Mouse (Mus musculus) kidney, embryonic 14.5 days (tissue): ENCODE measurements around the gene Ap4e1. TPM values are rescaled to one million over a fixed set of nuclear protein-coding genes. Genes with fewer than 3 reads are reported as not detected.
A peak's percentile ranks its signal among the peaks of the same experiment; 100 is the strongest.

Experiments used
- ATAC-seq: fragments of 200-750 bp; cut with Nextera tagmentation; 2 replicates; pipeline ENCODE4 v1.8.0; 2017; ENCODE audit warnings: moderate number of reproducible peaks, mild to moderate bottlenecking, moderate TSS enrichment, moderate library complexity; ENCODE audit not compliant: low FRiP score, low TSS enrichment
- H3K27ac ChIP-seq: fragments of 300-500 bp; sonication (generic); 2 replicates; pipeline ENCODE4 v1.5.1; 2014; ENCODE audit warnings: low read depth, mild to moderate bottlenecking, low read length, moderate library complexity, mixed read lengths
- H3K27me3 ChIP-seq: fragments of 300-500 bp; sonication (generic); 2 replicates; pipeline ENCODE4 v1.6.1; 2014; ENCODE audit warnings: mild to moderate bottlenecking, low read length; ENCODE audit not compliant: control insufficient read depth, insufficient read depth
- H3K36me3 ChIP-seq: fragments of 300-500 bp; sonication (generic); 2 replicates; pipeline ENCODE4 v1.6.1; 2014; ENCODE audit warnings: low read length, mixed read lengths; ENCODE audit not compliant: control insufficient read depth, insufficient read depth
- H3K4me1 ChIP-seq: fragments of 300-500 bp; sonication (generic); 2 replicates; pipeline ENCODE4 v1.6.1; 2014; ENCODE audit warnings: low read length, mixed read lengths; ENCODE audit not compliant: control insufficient read depth, insufficient read depth
- H3K4me2 ChIP-seq: fragments of 300-500 bp; sonication (generic); replicated peaks from 2 replicates; pipeline ENCODE4 v1.6.1; 2014; ENCODE audit warnings: low read depth, mild to moderate bottlenecking, low read length
- H3K4me3 ChIP-seq: fragments of 300-500 bp; sonication (generic); 2 replicates; pipeline ENCODE4 v1.5.1; 2014; ENCODE audit warnings: mild to moderate bottlenecking, low read length
- H3K9ac ChIP-seq: fragments of 300-500 bp; sonication (generic); 2 replicates; pipeline ENCODE4 v1.6.1; 2014; ENCODE audit warnings: low read depth, mild to moderate bottlenecking, low read length, moderate library complexity
- H3K9me3 ChIP-seq: fragments of 300-500 bp; sonication (generic); 2 replicates; pipeline ENCODE4 v1.6.1; 2016; ENCODE audit warnings: low read length; ENCODE audit not compliant: control insufficient read depth
- WGBS: fragments of 180-500 bp; shearing (Covaris S2); extraction: QIAGEN DNeasy Blood & Tissue Kit; methylation state at CpG from one replicate; pipeline ENCODE4 v1.1.7; 2014; 5-methylcytosine and 5-hydroxymethylcytosine counted together
- polyA plus RNA-seq: library from polyadenylated mRNA; unstranded; fragments of >200 nt; fragmentation: Nextera tagmentation; extraction: Ambion mirVana; gene quantifications from 2 replicates; pipeline ENCODE4 v1.2.1, GENCODE M21; 2014

The Ap4e1 gene
- polyA plus RNA-seq, 1 experiment from 2014 or later: 11.1 TPM

DNA sequence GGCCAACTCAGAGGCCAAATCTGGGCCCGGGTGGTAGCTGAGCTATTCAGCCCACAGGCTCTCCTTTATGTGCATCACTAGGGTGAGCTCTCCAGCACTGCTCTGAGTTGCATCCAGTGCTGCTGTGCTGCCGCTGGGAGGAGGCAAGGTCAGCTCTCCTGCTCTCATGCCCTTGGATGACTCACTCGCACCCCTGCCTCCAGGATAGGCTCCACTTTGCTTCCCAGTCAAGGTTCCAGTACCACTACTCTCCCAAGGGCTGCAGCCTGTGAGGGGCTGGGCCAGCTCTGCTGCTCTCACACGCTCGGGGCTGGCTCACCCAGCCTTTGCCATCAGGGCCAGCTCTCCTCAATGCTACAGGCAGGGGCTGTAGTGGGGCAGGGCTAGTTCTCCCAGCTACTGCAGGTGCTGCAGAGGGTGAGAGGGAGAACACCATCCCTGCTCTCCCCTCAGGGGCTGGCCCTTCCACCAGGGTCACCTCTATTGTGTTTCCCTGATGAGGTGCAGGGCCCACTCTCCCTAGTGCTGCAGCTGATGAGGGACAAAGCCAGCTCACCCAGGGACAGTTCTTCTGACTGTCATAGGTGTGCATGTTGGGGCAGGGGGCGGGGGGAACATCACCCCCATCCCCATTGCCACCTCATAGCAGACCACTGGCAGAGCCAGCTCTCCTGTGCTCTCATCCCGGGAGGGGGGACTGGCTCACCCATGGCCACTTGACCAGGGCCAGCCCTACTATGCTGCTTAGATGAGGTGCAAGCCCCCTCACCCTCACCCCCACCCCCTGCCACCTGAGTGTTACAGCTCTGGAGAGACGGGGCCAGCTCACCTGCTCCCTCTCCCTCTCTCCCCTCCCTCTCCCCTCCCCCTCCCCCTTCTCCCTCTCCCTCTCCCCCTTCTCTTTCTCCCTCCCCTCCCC lies 7.9 kb upstream of the Ap4e1 start:
- H3K4me2 ChIP-seq: no peak overlapping the region
- no peaks in the 10 kb centered on the region for H3K4me1 ChIP-seq
- peak; percentile 30; the same call in 1 of the 2 replicates for ATAC-seq
- no peak overlapping the region for H3K27ac ChIP-seq
- no peak overlapping the region for H3K9ac ChIP-seq
- 73% methylated on average over 8 of the region's 8 CpGs for WGBS
- no peaks in the 10 kb centered on the region for H3K27me3 ChIP-seq
- H3K4me3 ChIP-seq: no peak overlapping the region
- H3K9me3 ChIP-seq: no peaks in the 10 kb centered on the region
- H3K36me3 ChIP-seq: no peaks in the 10 kb centered on the region

DNA sequence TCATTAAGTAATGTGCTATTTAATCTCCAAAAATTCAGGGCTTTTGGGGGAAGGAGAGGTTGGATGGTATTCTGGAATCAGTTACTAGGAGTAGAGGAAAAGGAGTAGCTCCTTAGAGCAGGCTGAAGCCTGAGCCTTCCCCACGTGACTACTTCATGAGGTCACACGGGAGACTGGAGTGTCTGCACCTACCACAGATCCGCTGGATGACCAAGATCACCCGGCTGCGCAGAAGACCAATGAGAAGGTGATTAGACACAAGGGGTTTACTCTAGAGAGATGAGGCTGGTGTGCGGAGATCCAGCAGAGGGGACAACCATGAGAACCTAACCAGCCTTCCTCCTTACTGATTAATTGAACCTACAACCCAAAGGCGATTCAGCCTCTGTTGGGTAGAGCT lies 4.5 kb upstream of the Ap4e1 start:
- Histone ChIP-seq H3K9ac (no peak overlapping the region), H3K27me3 (no peaks in the 10 kb centered on the region), H3K4me2 (no peak overlapping the region), H3K36me3 (no peaks in the 10 kb centered on the region), H3K9me3 (no peaks in the 10 kb centered on the region), H3K4me1 (0 out of 2 replicates have a peak, but pooled peaks cover 2% of the 10 kb centered on the region), H3K4me3 (no peak overlapping the region), H3K27ac (no peak overlapping the region)
- ATAC-seq: no peak
- 90% methylated on average over 7 of the region's 7 CpGs for WGBS

GRCm38 (mm10) chr2:127006634-127007370 lies 1.7 kb upstream of the Ap4e1 start:
- Histone ChIP-seq H3K27me3 (no peaks in the 10 kb centered on the region), H3K4me1 (0 out of 2 replicates have a peak, but pooled peaks cover 7% of the 10 kb centered on the region), H3K9ac (0 out of 2 replicates have a peak overlapping the region, but pooled peaks have one; percentile 14), H3K9me3 (no peaks in the 10 kb centered on the region), H3K27ac (no peak overlapping the region), H3K4me3 (peak overlapping the region; percentile 22; the same call in 1 of the 2 replicates), H3K4me2 (peak overlapping the region; percentile 31), H3K36me3 (peaks cover 9% of the 10 kb centered on the region; the same call in 1 of the 2 replicates)
- ATAC-seq: peak; percentile 58; the same call in 1 of the 2 replicates
- WGBS: 44% methylated on average over 12 of the region's 12 CpGs

DNA sequence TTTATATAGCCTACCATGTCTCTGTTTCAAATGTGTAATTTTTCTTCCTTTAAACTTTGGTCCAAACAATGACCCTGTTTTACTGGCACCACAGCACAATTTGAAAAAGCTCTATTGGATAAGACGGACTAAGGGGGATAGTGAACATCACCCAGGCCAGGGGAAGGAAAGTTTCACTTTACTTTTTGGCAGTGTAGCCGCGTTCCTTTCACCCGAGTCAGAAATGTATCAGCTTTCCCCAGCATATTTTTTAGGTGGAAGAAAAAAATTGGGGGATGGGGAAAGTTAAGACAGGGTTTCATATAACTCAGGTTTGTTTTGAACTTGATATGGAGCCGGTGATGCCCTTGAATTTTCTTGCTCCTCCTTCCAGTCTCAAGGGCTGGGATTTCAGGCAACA lies 1.0 kb upstream of the Ap4e1 start:
- no peak overlapping the region for H3K27ac ChIP-seq
- H3K27me3 ChIP-seq: no peaks in the 10 kb centered on the region
- 63% methylated on average over 5 of the region's 5 CpGs for WGBS
- peaks cover 13% of the 10 kb centered on the region; the same call in 1 of the 2 replicates for H3K36me3 ChIP-seq
- H3K9ac ChIP-seq: no peak overlapping the region
- H3K9me3 ChIP-seq: no peaks in the 10 kb centered on the region
- no peak overlapping the region for H3K4me3 ChIP-seq
- no peak overlapping the region for H3K4me2 ChIP-seq
- ATAC-seq: no peak
- 0 out of 2 replicates have a peak, but pooled peaks cover 7% of the 10 kb centered on the region for H3K4me1 ChIP-seq

DNA sequence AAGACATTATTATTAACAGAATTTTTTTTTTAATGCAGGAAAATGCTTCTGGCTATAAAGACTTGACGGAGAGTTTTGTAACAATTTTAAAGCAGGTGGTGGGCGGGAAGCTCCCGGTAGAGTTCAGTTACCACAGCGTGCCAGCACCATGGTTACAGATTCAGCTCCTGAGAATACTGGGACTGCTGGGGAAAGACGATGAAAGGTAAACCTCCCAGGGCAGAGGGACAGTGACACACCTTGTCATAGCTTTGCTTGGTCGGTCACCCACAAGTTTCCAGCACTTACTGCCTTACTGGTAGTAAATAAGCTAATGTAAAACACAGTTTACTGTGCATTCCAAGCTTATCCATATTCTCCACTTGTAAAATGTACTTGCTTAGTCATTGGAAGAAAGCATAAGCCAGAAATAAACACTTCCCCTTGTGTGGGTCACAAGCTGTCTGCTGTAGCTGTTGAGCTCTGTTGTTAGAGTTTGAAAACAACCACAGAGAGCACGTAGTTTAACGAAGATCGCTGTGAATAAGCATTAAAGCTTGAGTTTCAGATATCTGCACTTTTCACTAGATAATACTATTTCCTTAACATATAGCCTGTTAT lies 26.6 kb downstream of the Ap4e1 start:
- Histone ChIP-seq H3K4me2 (no peak overlapping the region), H3K36me3 (peaks cover 50% of the 10 kb centered on the region; the same call in 1 of the 2 replicates), H3K27ac (no peak overlapping the region), H3K9ac (no peak overlapping the region), H3K9me3 (no peaks in the 10 kb centered on the region), H3K4me1 (no peaks in the 10 kb centered on the region), H3K4me3 (no peak overlapping the region), H3K27me3 (no peaks in the 10 kb centered on the region)
- WGBS: 96% methylated on average over 9 of the region's 9 CpGs
- no peak for ATAC-seq

DNA sequence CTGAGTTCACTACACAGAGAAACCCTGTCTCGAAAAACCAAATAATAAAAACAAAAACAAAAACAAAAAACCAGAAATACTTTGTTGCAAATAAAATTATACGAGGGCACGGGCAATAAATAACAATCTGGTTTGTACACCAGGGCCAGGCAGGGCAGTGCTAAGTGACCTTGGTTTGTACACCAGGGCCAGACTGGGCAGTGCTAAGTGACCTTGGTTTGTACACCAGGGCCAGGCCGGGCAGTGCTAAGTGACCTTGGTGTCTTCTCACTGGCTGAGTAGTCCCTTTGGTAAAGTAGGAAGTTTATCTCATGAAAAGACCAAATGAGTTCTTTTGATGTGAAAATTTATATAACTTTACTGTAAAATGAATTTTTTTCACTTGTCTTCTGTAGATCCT lies 28.8 kb downstream of the Ap4e1 start:
- no peaks in the 10 kb centered on the region for H3K9me3 ChIP-seq
- H3K4me3 ChIP-seq: no peak overlapping the region
- peaks cover 44% of the 10 kb centered on the region for H3K36me3 ChIP-seq
- no peak overlapping the region for H3K9ac ChIP-seq
- no peak for ATAC-seq
- no peaks in the 10 kb centered on the region for H3K27me3 ChIP-seq
- H3K4me2 ChIP-seq: no peak overlapping the region
- H3K4me1 ChIP-seq: no peaks in the 10 kb centered on the region
- WGBS: 92% methylated on average over 4 of the region's 4 CpGs
- H3K27ac ChIP-seq: no peak overlapping the region

- WGBS: 94% methylated on average over 9 of the region's 9 CpGs
Measured at GRCm38 (mm10) chr2:127061471-127061870, 53.0 kb downstream of the Ap4e1 start.

DNA sequence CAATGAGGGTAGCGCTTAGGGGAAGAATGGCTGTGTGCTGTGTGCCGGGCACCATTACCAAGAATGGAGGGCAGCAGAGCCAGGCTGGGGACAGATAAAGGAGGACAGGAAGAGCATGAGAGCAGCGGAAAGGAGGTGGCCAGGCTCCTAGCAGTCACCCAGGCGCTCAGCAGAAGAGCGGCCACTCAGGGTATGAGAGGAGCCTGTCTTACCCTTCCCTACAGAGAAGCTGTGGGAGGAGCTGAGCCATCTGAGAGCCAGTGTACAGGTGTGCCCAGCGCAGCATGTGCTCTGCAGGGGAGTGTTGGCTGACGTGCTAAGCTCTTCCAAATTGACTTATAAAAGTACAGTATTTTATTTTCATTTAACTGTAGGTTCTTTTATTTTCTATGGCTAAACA lies 60.3 kb downstream of the Ap4e1 start:
- H3K9me3 ChIP-seq: no peaks in the 10 kb centered on the region
- H3K4me1 ChIP-seq: peaks cover 7% of the 10 kb centered on the region
- no peak overlapping the region for H3K9ac ChIP-seq
- ATAC-seq: no peak
- H3K4me2 ChIP-seq: no peak overlapping the region
- H3K4me3 ChIP-seq: no peak overlapping the region
- 83% methylated on average over 7 of the region's 7 CpGs for WGBS
- peaks cover 15% of the 10 kb centered on the region for H3K36me3 ChIP-seq
- H3K27me3 ChIP-seq: no peaks in the 10 kb centered on the region
- no peak overlapping the region for H3K27ac ChIP-seq

More at GRCm38 (mm10) chr2:127061471-127061870, 53.0 kb downstream of the Ap4e1 start:
- Histone ChIP-seq H3K4me2 (no peak overlapping the region), H3K4me1 (no peaks in the 10 kb centered on the region), H3K4me3 (no peak overlapping the region), H3K9ac (no peak overlapping the region), H3K9me3 (no peaks in the 10 kb centered on the region), H3K27ac (no peak overlapping the region), H3K36me3 (peaks cover 51% of the 10 kb centered on the region), H3K27me3 (no peaks in the 10 kb centered on the region)
- no peak for ATAC-seq
